Mouse (Mus musculus) CH12F3 (cell line): ENCODE measurements around the gene Gtf2b.

ENCODE experiments used
- in situ Hi-C: fragments of 300-500 bp; cut with MboI; formaldehyde crosslinking; loops from 2 replicates; pipeline ENCODE4 v1.14.3; 2020; ENCODE audit warnings: low sequenced_read_pairs

Gtf2b gene

GRCm38 (mm10) chr3:142764995-142765777, at the start of gene Gtf2b:
Gene Gtf2b, plus strand, starts transcription at chr3:142765045.
- in situ Hi-C loops = no loop called here

- in situ Hi-C loops = no loop called here
These were observed 39.4 kb upstream of the Gtf2b start for GRCm38 (mm10) chr3:142725481-142725880.

- in situ Hi-C loops = no loop called here
These were observed 38.7 kb upstream of the Gtf2b start for GRCm38 (mm10) chr3:142725969-142726672.

GRCm38 (mm10) chr3:142734291-142734690, 30.6 kb upstream of the Gtf2b start:
- in situ Hi-C loops = no loop called here

GRCm38 (mm10) chr3:142740896-142741295, 23.9 kb upstream of the Gtf2b start:
- in situ Hi-C loops = no loop called here

- in situ Hi-C loops = no loop called here
These were observed 20.6 kb upstream of the Gtf2b start for GRCm38 (mm10) chr3:142743973-142744898.

GRCm38 (mm10) chr3:142745076-142745475, 19.8 kb upstream of the Gtf2b start:
- in situ Hi-C loops = no loop called here

GRCm38 (mm10) chr3:142747673-142748072, 17.2 kb upstream of the Gtf2b start:
- in situ Hi-C loops = no loop called here

GRCm38 (mm10) chr3:142749131-142749530, 15.7 kb upstream of the Gtf2b start:
- in situ Hi-C loops = no loop called here

- in situ Hi-C loops = no loop called here
These were observed 9.5 kb upstream of the Gtf2b start for GRCm38 (mm10) chr3:142755132-142755867.

- in situ Hi-C loops = no loop called here
These were observed 7.0 kb upstream of the Gtf2b start for GRCm38 (mm10) chr3:142757841-142758240.

- in situ Hi-C loops = no loop called here
These were observed 6.3 kb upstream of the Gtf2b start for GRCm38 (mm10) chr3:142758593-142758992.

- in situ Hi-C loops = no loop called here
These were observed 4.5 kb upstream of the Gtf2b start for GRCm38 (mm10) chr3:142760356-142760755.

- in situ Hi-C loops = no loop called here
These were observed 927 bp downstream of the Gtf2b start for GRCm38 (mm10) chr3:142765778-142766165.

- in situ Hi-C loops = no loop called here
These were observed 3.7 kb downstream of the Gtf2b start for GRCm38 (mm10) chr3:142768498-142768897.

- in situ Hi-C loops = no loop called here
These were observed 5.7 kb downstream of the Gtf2b start for GRCm38 (mm10) chr3:142770518-142770917.

GRCm38 (mm10) chr3:142773538-142774191, 8.8 kb downstream of the Gtf2b start:
- in situ Hi-C loops = no loop called here

- in situ Hi-C loops = no loop called here
These were observed 12.4 kb downstream of the Gtf2b start for GRCm38 (mm10) chr3:142777227-142777626.

- in situ Hi-C loops = no loop called here
These were observed 21.7 kb downstream of the Gtf2b start for GRCm38 (mm10) chr3:142786423-142787072.
